Mouse (Mus musculus) urinary bladder, postnatal 36 days (tissue): Measurements from ENCODE around the gene Fam160a2.
"Not testable (repeated sequence)": the region's sequence is repeated elsewhere in the genome, so short reads cannot be mapped to it uniquely, and the experiment has no call there.

ENCODE experiments used
- DNase-seq, 2 experiments: peaks; one replicate each; pipeline ENCODE4 v3.0.0; 2022; ENCODE audit warnings: low spot score in 2 of 2, mixed read lengths in 1 of 2

The Fam160a2 gene

DNA sequence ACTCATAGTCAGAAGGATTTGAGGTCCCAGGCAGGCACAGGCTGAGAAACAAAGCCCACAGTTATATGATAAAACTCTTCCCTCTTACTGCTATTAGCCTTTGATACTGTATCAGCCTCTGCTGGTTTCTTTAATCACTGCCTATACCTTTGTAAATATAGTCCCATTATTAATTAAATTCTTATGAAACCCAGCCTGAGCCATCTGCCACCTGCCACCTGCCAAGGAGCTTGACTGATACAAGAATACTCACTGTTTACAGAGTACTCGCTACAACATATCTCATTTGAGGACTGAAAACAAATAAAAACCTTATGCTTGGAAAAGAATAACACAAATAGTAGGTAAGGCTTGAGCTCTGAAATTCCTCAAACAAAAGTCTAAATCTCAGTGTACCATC, 5.2 kb downstream of the Fam160a2 start:
- no peak for DNase-seq

DNA sequence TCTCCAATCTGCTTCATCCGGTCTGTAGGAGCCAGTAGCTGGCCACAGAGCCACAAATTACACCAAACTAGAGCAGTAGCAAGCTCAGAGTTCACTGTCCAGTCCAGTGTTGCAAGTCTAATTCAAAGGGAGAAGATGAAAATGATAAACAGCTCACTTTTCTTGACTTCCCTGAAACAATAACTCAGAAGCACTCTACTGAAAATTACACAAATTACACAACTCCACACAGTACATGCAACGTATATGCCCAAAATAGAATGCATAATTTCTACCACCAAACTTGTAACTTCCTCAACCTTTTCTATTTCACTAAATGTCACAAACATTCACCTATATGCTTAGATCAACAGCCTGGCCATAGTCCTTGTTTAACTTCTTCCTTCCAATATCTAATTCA, 9.6 kb downstream of the Fam160a2 start:
- DNase-seq = no peak

DNA sequence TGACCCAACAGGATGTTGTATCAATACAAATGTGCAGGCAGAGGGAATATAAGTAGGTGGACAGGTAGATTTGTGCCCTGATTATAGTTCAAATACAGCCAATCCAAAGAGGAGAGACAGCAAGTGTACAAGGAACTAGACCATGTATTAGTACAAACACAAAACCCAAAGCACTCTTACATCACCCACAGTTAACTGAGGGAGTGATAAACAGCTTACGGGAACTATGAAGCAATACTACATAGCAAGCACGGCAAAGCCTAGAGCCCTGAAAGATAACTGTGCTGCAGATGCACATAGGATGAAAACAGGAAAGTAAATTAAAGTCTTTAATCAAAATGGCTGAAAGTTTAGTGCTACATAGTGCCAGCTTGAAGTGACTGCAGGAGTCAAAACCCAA, 12.2 kb downstream of the Fam160a2 start:
- no peak for DNase-seq

DNA sequence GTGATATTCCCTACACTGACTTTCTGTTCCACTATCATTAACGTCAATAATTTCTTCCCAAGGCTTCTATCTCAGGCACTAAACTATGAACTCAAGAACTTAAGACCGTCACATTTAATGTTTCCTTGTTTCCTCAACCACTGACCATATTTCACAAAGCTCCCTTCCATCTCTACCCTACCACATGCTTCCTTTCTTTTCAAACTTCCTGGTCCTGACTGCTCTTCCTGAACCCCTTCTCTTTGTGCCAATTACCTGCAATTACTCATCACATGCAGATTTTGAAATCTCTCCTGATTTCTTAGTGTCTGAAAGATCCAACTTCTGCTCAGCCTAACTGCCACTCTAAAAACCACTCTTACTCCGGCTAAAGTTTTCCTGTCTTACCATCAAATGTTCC, 19.5 kb downstream of the Fam160a2 start:
- no peak for DNase-seq

DNA sequence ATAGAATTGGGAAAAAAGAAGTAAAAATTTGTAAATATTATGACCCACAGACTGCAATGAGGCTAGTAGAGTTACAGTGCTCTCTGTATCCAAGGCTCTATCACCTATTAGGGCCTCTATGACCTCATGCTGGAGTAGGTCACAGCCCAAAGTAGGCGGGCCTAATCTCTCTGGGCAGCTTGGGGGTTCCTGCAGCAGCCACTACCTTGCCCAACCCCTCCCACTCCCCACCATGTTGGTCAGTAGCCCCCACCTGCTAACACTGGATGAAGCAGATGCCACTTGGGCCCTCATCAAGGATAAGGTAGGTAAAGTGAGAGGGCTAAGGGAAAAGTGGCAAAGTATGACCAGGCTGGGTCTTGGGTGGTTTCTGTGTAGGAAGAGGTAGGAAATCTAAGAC, 25.0 kb downstream of the Fam160a2 start, which contains the start of gene Gm5901:
Gene Gm5901 (plus strand): TSS at position 173 of the 400 bp plus-strand sequence.
- no peak for DNase-seq

DNA sequence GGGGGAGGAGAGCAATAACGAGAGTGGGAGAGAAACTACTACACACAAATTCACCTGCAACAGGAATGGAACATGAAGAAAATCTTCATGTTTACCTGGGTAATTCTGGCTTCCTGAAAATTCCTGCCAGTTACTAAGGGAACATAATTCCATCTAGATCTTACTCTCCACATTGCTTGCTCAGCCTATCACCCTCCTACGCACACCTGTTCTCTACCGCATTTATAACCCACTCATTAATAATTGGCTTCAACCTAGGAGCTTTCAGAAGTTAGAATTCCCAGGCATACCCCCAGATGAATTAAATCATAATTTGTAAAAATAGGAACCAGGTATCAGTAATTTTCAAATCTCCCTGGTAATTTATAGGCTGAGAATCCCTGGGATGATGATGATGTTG, 25.9 kb downstream of the Fam160a2 start:
- DNase-seq = no peak

DNA sequence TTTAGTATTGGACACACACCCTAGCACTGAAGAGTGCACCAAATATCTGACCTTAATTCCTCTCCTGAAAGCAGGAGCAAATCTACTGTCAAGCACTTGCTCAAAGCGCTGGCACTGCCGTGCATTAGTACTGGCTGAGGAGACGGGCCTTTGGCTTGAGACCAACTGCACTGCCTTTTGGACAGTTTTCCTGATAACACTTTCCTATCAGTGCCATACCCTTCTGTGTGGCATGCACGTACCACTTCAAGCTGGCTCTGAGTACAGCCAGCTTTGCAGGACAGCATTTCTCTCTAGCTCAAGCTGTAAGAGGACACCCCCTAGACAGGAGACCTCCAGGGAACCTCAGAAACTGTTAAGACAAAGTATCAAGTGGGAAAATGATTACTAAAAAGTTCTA, 26.3 kb downstream of the Fam160a2 start:
- no peak for DNase-seq

DNA sequence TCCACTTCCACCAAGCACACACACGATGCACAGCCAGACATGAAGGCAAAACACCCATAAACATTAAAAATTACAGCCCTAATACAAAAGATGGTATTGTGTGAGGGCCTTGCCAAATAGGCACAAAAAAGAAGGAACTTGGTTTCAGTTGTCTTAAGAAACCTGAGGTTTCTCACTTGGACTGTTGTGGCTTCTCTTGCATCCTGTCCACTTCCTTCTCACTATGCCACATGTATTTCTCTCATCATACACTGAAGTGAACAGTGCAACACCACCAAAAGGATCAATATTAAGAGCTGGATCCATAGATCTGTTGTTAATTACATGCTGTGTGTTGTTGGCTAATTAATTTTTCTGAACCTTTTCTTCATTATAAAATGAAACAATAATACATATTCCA, 26.9 kb downstream of the Fam160a2 start:
- no peak for DNase-seq

DNA sequence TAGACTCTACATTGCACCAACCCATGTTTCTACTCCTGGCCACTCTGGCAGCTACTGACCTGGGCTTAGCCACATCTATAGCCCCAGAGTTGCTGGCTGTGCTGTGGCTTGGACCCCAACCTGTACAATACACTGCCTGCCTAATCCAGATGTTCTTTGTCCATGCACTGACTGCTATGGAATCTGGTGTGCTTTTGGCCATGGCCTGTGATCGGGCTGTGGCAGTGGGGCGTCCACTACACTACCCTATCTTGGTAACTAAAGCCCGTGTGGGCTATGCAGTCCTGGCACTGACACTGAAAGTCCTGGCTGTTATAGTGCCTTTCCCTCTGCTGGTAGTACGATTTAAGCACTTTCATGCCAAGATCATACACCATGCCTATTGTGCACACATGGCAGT, 31.3 kb downstream of the Fam160a2 start:
- no peak for DNase-seq

DNA sequence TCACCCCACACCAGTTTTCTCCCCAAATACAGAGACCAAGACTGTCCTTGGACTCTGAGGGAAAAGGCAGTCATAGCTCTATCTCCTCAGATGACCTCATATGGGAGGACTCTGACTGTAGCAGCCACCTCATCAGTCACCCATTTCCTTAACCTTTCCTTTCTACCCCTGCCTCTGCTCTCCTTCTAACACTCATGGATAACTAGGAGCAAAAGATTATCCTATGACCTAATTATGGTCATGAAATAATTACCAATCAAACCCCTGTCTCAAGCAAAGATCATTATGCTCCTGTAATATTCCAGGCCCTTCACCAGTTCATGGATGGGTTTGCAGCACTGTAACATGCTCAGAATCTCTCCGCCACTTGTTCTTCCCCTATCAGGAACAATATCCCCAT, 31.9 kb downstream of the Fam160a2 start, which contains the start of gene Olfr692:
Gene Olfr692 (plus strand): TSS at position 301 of the 400 bp plus-strand sequence.
- DNase-seq = no peak

DNA sequence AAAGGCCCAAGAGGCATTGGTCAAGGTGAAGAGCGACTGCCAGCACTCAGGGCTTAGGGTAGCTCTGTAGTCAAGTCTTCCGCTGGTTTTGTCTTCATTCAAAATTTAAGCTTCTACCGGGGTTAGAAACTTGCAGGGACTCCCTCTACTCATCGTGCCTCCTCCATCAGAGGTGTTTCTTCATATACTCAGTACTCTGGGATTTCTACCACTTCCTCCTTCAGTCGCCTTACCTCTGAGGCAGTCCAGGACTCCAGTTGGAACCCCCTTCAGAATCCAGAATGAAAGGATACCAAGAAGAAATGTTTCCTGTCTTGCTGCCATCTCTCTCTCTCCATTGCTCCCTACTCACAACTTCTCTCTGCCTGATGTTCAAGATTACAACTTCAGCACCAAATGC, 32.6 kb downstream of the Fam160a2 start:
- no peak for DNase-seq

DNA sequence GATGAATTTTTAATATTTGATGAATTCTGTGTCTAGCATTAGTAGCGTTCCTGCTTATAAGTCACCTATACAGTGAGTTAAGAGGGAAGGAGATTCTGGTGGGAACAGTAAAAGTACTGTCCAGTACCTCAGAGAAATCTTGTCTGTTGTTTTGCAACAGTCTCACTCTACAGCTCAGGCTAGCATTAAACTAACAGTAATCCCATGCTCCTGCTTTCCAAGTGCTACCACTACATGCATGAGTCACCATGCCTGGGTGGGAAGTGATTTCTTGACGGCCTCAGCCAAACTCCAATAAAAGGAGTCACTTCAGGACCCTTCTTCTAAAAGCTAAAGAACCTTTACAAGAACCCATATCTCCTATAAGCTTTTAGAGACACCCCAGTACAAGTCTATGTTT, 38.1 kb downstream of the Fam160a2 start:
- no peak for DNase-seq

DNA sequence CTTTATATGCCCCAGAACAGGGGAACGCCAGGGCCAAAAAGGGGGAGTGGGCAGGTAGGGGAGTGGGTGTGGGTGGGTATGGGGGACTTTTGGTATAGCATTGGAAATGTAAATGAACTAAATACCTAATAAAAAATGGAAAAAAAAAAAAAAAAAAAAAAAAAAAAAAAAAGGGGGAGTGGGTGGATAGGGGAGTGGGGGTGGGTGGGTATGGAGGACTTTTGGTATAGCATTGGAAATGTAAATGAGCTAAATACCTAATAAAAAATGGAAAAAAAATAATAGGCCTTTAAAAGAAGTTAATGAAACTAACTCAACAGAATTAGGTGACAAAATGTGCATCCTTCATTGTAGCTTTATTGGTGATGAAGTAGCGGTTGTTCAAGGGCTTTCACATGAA, 43.4 kb downstream of the Fam160a2 start:
- DNase-seq = not testable (repeated sequence)

DNA sequence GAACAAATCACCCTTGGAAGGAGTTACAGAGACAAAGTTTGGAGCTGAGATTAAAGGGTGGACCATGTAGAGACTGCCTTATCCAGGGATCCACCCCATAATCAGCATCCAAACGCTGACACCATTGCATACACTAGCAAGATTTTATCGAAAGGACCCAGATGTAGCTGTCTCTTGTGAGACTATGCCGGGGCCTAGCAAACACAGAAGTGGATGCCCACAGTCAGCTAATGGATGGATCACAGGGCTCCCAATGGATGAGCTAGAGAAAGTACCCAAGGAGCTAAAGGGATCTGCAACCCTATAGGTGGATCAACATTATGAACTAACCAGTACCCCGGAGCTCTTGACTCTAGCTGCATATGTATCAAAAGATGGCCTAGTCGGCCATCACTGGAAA, 43.8 kb downstream of the Fam160a2 start:
- not testable (repeated sequence) for DNase-seq

DNA sequence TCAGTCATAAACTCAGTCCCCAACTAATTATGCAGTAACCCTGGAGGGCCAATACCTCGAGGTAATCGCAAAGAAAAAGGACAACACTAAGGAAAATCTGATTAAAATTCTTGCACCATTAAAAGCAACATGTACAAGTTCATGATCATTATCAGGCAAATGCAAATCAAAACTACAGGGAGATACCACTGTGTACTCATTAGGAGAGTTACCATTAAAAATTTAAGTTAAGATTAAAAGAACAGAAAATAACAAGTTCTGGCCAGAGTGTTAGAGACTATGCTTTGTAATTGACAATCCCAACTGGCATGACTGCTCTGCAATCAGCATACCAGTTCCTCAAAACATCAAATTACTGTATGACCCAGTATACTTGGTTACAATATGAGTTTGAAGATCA, 57.1 kb downstream of the Fam160a2 start:
- no peak for DNase-seq

DNA sequence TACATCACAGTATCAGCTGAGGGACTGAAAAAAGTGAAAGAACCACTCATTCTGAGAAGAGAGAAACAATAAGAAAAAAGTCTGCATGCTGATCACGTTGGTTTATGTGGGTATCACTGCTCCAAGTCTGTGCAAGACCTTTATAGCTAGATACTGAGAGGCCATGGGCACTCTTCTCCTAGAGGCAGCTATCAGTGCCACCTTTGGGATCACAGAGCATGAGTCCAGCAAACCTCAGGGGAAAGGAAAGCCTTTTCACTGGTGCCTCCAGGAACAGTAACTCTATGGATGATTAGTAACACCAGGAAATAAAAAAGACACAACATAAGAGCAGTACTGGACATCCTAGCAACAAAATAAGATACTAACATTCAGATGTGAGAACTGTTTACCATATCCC, 57.7 kb downstream of the Fam160a2 start, which contains the start of gene Olfr691:
Gene Olfr691 (minus strand): TSS at position 101 of the 400 bp plus-strand sequence.
- no peak for DNase-seq

DNA sequence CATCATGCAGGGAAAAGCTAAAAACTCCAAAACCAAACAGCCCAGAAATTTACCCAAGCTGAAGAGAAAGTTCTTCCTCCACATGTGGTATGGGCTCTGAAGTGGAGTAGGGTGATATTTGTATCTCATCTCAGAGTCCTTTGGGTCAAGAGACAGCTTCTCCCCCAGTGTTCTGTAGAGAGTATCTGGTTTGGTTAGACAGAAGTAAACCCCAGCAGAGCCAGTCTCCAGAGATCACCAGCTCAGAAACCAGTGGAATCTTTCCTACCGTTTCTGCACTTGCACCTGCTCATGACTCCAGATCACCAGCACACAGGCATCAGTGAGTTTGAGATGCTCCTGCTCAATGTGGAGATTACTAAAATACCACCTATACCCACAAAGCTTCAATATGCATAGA, 65.8 kb downstream of the Fam160a2 start, which contains the start of gene Olfr690:
Gene Olfr690 (minus strand): TSS at position 101 of the 400 bp plus-strand sequence.
- no peak for DNase-seq

DNA sequence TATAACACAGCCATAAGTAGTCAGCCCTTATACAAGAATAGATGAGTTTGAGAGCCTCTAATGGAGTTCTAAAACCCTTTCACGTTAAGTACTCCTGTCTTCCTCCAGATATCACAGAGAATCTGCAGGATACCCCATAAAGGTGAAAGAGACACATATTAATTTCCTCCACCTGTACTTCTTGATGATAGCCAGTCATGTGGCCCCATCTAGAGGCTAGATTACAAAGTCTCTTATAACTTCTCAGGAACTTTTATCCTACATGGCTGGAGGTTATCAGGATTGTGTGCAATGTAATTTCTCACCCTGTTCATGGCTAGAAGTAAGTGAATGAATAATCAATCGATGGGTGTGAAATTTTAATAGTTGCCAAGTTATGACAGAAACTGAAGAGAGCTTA, 74.6 kb downstream of the Fam160a2 start:
- no peak for DNase-seq
